Mouse (Mus musculus): ENCODE results near the gene Ubap1. TPM values are rescaled to one million over a fixed set of nuclear protein-coding genes. Genes with fewer than 3 reads are reported as not detected.

Gene Ubap1
- polyA plus RNA-seq, 1 experiment from 2014 or later, result 78.1 TPM

- H3K4me2 ChIP-seq (replicated peaks), result no peak overlapping the region
- H3K27me3 ChIP-seq, result no peaks in the 10 kb centered on the region
- 84% methylated on average over 6 of the region's 6 CpGs for WGBS
- no peak overlapping the region for H3K9ac ChIP-seq
- ATAC-seq (ENCODE audit: low FRiP score), result no peak
- H3K4me3 ChIP-seq, result no peak overlapping the region
- H3K36me3 ChIP-seq, result peaks cover 48% of the 10 kb centered on the region
- no peaks in the 10 kb centered on the region for H3K9me3 ChIP-seq (replicated peaks)
- H3K27ac ChIP-seq, result no peak overlapping the region
- H3K4me1 ChIP-seq, result no peaks in the 10 kb centered on the region
These were observed 49.6 kb downstream of the Ubap1 start for GRCm38 (mm10) chr4:41398353-41398752.

- H3K27ac ChIP-seq, result no peak overlapping the region
- no peaks in the 10 kb centered on the region for H3K27me3 ChIP-seq
- H3K4me1 ChIP-seq, result no peaks in the 10 kb centered on the region
- H3K9me3 ChIP-seq (replicated peaks), result no peaks in the 10 kb centered on the region
- no peak overlapping the region for H3K4me3 ChIP-seq
- no peak overlapping the region for H3K9ac ChIP-seq
- ATAC-seq (ENCODE audit: low FRiP score), result no peak
- 90% methylated on average over 5 of the region's 5 CpGs for WGBS
- peaks cover 34% of the 10 kb centered on the region for H3K36me3 ChIP-seq
- H3K4me2 ChIP-seq (replicated peaks), result no peak overlapping the region
These were observed 51.1 kb downstream of the Ubap1 start for GRCm38 (mm10) chr4:41399904-41400303.

- Histone ChIP-seq H3K4me2 (replicated peaks) (no peak overlapping the region), H3K4me3 (no peak overlapping the region), H3K27me3 (no peaks in the 10 kb centered on the region), H3K4me1 (no peaks in the 10 kb centered on the region), H3K36me3 (peaks cover 29% of the 10 kb centered on the region), H3K9me3 (replicated peaks) (no peaks in the 10 kb centered on the region), H3K9ac (no peak overlapping the region), H3K27ac (no peak overlapping the region)
- no peak for ATAC-seq (ENCODE audit: low FRiP score)
These were observed 52.4 kb downstream of the Ubap1 start for GRCm38 (mm10) chr4:41401167-41401566.

- Histone ChIP-seq H3K4me1 (no peaks in the 10 kb centered on the region), H3K9me3 (replicated peaks) (no peaks in the 10 kb centered on the region), H3K4me3 (no peak overlapping the region), H3K4me2 (replicated peaks) (no peak overlapping the region), H3K9ac (no peak overlapping the region), H3K27ac (no peak overlapping the region), H3K36me3 (peaks cover 29% of the 10 kb centered on the region), H3K27me3 (no peaks in the 10 kb centered on the region)
- no peak for ATAC-seq (ENCODE audit: low FRiP score)
- 91% methylated on average over 5 of the region's 5 CpGs for WGBS
These were observed 52.8 kb downstream of the Ubap1 start for GRCm38 (mm10) chr4:41401573-41401972.

- Histone ChIP-seq H3K9me3 (replicated peaks) (no peaks in the 10 kb centered on the region), H3K9ac (no peak overlapping the region), H3K4me3 (no peak overlapping the region), H3K27me3 (no peaks in the 10 kb centered on the region), H3K27ac (no peak overlapping the region), H3K36me3 (0 out of 2 replicates have a peak, but pooled peaks cover 9% of the 10 kb centered on the region), H3K4me2 (replicated peaks) (no peak overlapping the region), H3K4me1 (no peaks in the 10 kb centered on the region)
- ATAC-seq (ENCODE audit: low FRiP score), result no peak
- whole genome bisulfite sequencing, result 91% methylated on average over 9 of the region's 9 CpGs
These were observed 57.8 kb downstream of the Ubap1 start for GRCm38 (mm10) chr4:41406597-41406996.

GRCm38 (mm10) chr4:41407353-41407752 is 58.6 kb downstream of the Ubap1 start:
- Histone ChIP-seq H3K9me3 (replicated peaks) (no peaks in the 10 kb centered on the region), H3K27me3 (no peaks in the 10 kb centered on the region), H3K4me1 (no peaks in the 10 kb centered on the region), H3K27ac (no peak overlapping the region), H3K9ac (no peak overlapping the region), H3K36me3 (0 out of 2 replicates have a peak, but pooled peaks cover 9% of the 10 kb centered on the region), H3K4me3 (no peak overlapping the region), H3K4me2 (replicated peaks) (no peak overlapping the region)
- WGBS, result 96% methylated on average over 2 of the region's 2 CpGs
- no peak for ATAC-seq (ENCODE audit: low FRiP score)

GRCm38 (mm10) chr4:41409341-41409740 is 60.5 kb downstream of the Ubap1 start:
- H3K4me2 ChIP-seq (replicated peaks), result no peak overlapping the region

GRCm38 (mm10) chr4:41416966-41417365 is 68.2 kb downstream of the Ubap1 start:
- Histone ChIP-seq H3K27me3 (no peaks in the 10 kb centered on the region), H3K4me2 (replicated peaks) (no peak overlapping the region), H3K9me3 (replicated peaks) (no peaks in the 10 kb centered on the region), H3K36me3 (no peaks in the 10 kb centered on the region), H3K27ac (no peak overlapping the region), H3K9ac (no peak overlapping the region), H3K4me1 (no peaks in the 10 kb centered on the region), H3K4me3 (no peak overlapping the region)
- ATAC-seq (ENCODE audit: low FRiP score), result no peak

More at GRCm38 (mm10) chr4:41409341-41409740, 60.5 kb downstream of the Ubap1 start:
- Histone ChIP-seq H3K4me1 (no peaks in the 10 kb centered on the region), H3K36me3 (0 out of 2 replicates have a peak, but pooled peaks cover 9% of the 10 kb centered on the region), H3K9ac (no peak overlapping the region), H3K4me3 (no peak overlapping the region), H3K9me3 (replicated peaks) (no peaks in the 10 kb centered on the region), H3K27ac (no peak overlapping the region), H3K27me3 (no peaks in the 10 kb centered on the region)
- no peak for ATAC-seq (ENCODE audit: low FRiP score)
- 97% methylated on average over 1 of the region's 1 CpGs for WGBS

GRCm38 (mm10) chr4:41438931-41439330 is 90.1 kb downstream of the Ubap1 start:
- WGBS, result 88% methylated on average over 5 of the region's 5 CpGs
- ATAC-seq (ENCODE audit: low FRiP score), result no peak
- no peaks in the 10 kb centered on the region for H3K9me3 ChIP-seq (replicated peaks)

More at GRCm38 (mm10) chr4:41438931-41439330, 90.1 kb downstream of the Ubap1 start:
- no peak overlapping the region for H3K4me3 ChIP-seq
- no peaks in the 10 kb centered on the region for H3K36me3 ChIP-seq
- H3K4me2 ChIP-seq (replicated peaks), result no peak overlapping the region
- no peaks in the 10 kb centered on the region for H3K27me3 ChIP-seq
- no peak overlapping the region for H3K27ac ChIP-seq
- H3K4me1 ChIP-seq, result no peaks in the 10 kb centered on the region
- H3K9ac ChIP-seq, result no peak overlapping the region

Other genes starting within 250 kb of the Ubap1 start
- 29.0 and 33.6 TPM in 2 replicates for gene Nol6, start 224.5 kb upstream of the Ubap1 start, polyA plus RNA-seq (2016; fragmentation: Nextera tagmentation; extraction: Ambion mirVana)
- 101 and 113 TPM in 2 replicates for gene Ube2r2, start 213.3 kb upstream of the Ubap1 start, polyA plus RNA-seq (2016; fragmentation: Nextera tagmentation; extraction: Ambion mirVana)
- 71.1 and 91.1 TPM in 2 replicates for gene Ubap2, start 73.9 kb upstream of the Ubap1 start, polyA plus RNA-seq (2016; fragmentation: Nextera tagmentation; extraction: Ambion mirVana)
- 73.5 and 79.7 TPM in 2 replicates for gene Dcaf12, start 34.1 kb upstream of the Ubap1 start, polyA plus RNA-seq (2016; fragmentation: Nextera tagmentation; extraction: Ambion mirVana)
- 9.5 and 9.6 TPM in 2 replicates for gene Kif24, start 115.9 kb downstream of the Ubap1 start, polyA plus RNA-seq (2016; fragmentation: Nextera tagmentation; extraction: Ambion mirVana)
- 56.9 and 59.5 TPM in 2 replicates for gene Nudt2, start 116.2 kb downstream of the Ubap1 start, polyA plus RNA-seq (2016; fragmentation: Nextera tagmentation; extraction: Ambion mirVana)
- gene AI464131, start 154.1 kb downstream of the Ubap1 start, polyA plus RNA-seq (2016; fragmentation: Nextera tagmentation; extraction: Ambion mirVana), result 10.1 and 11.9 TPM in 2 replicates
- gene 1110017D15Rik, start 168.3 kb downstream of the Ubap1 start, polyA plus RNA-seq (2016; fragmentation: Nextera tagmentation; extraction: Ambion mirVana), result 11.3 and 12.9 TPM in 2 replicates
- gene Fam219a, start 220.5 kb downstream of the Ubap1 start, polyA plus RNA-seq (2016; fragmentation: Nextera tagmentation; extraction: Ambion mirVana), result 12.5 and 15.3 TPM in 2 replicates
- gene Dnaic1, start 220.8 kb downstream of the Ubap1 start, polyA plus RNA-seq (2016; fragmentation: Nextera tagmentation; extraction: Ambion mirVana), result 2.3 and 2.8 TPM in 2 replicates